Comparison of ENCODE assay signal across 22 mouse cellular contexts in the genomic region with DNA sequence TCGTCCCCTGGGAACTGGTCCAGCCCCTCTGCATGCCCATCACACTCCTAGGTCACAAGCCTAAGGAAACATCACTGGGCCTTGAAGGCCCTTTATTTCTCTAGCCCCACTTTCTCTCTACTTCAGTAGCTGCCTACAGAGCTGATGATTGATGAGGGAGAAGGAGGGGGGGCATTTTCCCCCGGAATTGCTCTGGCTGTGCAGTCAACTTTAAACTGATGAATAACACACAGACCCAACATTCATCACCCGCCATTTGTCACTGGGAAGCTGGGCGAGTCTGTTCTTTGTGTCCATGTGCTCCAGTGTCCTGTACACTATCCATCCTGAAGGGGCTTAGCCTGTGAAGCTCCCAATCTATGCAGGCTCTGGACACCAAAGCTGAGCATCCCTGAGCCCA.
DNase-seq lines count a peak whose midpoint lies in the region; ATAC-seq lines count a peak whose summit lies in the region.
"Had no signal": no experiment of that assay in that cellular context is flagged by ENCODE, and none has a peak within 500 bp of the region (broad histone marks: within the 10 kb centered on the region; RNA-seq: fewer than 3 reads in every experiment).

No protein-coding gene starts in this region.

- H3K4me2 ChIP-seq in hindbrain, embryonic 15.5 days, result no peak overlapping the region
- H3K4me2 ChIP-seq in neural tube, embryonic 14.5 days (ENCODE audit: low read depth, low read length), result no peak overlapping the region
- H3K4me2 ChIP-seq: heart, embryonic 13.5 days; kidney, embryonic 15.5 days had no signal

- H3K4me3 ChIP-seq in hindbrain, embryonic 15.5 days, result no peak overlapping the region
- H3K4me3 ChIP-seq in neural tube, embryonic 14.5 days (ENCODE audit: low read depth, low read length), result no peak overlapping the region
- H3K4me3 ChIP-seq: embryonic facial prominence, embryonic 10.5 days; heart, embryonic 13.5 days; kidney, embryonic 15.5 days; left cerebral cortex, adult 2 months had no signal

- DNase-seq in kidney, postnatal 4 days, result peak; percentile 19 to 46
- DNase-seq in kidney, postnatal 14 days, result no peak
- DNase-seq in embryo, embryonic 11.5 days (ENCODE audit: low read depth, low spot score), result peak; percentile 29
- no peak for DNase-seq in ovary, postnatal 10 days (ENCODE audit: low spot score)
- no peak for DNase-seq in spleen, adult 12 weeks (ENCODE audit: low spot score)
- DNase-seq: adrenal gland, postnatal 14 days; cerebellum, adult 11 months; cerebellum, postnatal 10 days; gastrocnemius, postnatal 10 days; heart, adult 18-20 months; left cerebral cortex, postnatal 4 days; liver; lung, postnatal 10 days; right cerebral cortex, postnatal 4 days; thymus, postnatal 14 days had no signal

- peak; percentile 65 for ATAC-seq in hindbrain, embryonic 15.5 days (ENCODE audit: low FRiP score, low read depth)
- peak; percentile 36; the same call in 1 of the 2 replicates for ATAC-seq in neural tube, embryonic 14.5 days (ENCODE audit: low read depth)

- no peaks in the 10 kb centered on the region for H3K9me3 ChIP-seq in hindbrain, embryonic 15.5 days
- no peaks in the 10 kb centered on the region for H3K9me3 ChIP-seq in neural tube, embryonic 14.5 days (ENCODE audit: control insufficient read depth, low read length)
- H3K9me3 ChIP-seq: embryonic facial prominence, embryonic 10.5 days; heart, embryonic 13.5 days; kidney, embryonic 15.5 days had no signal

- peaks cover 13% of the 10 kb centered on the region for H3K4me1 ChIP-seq in hindbrain, embryonic 15.5 days (replicated peaks)
- H3K4me1 ChIP-seq in neural tube, embryonic 14.5 days (ENCODE audit: control insufficient read depth, insufficient read depth, low read length), result no peaks in the 10 kb centered on the region; the same call in 1 of the 2 replicates
- H3K4me1 ChIP-seq: kidney, embryonic 15.5 days had no signal

- H3K27ac ChIP-seq in hindbrain, embryonic 15.5 days (replicated peaks), result no peak overlapping the region
- peak overlapping the region; percentile 2; the same call in 1 of the 2 replicates for H3K27ac ChIP-seq in neural tube, embryonic 14.5 days (ENCODE audit: low read depth, low read length)
- H3K27ac ChIP-seq: embryonic facial prominence, embryonic 10.5 days; heart, embryonic 13.5 days; kidney, embryonic 15.5 days; left cerebral cortex, adult 2 months; stomach, postnatal 0 days had no signal

- no peaks in the 10 kb centered on the region for H3K36me3 ChIP-seq in hindbrain, embryonic 15.5 days
- H3K36me3 ChIP-seq in neural tube, embryonic 14.5 days (ENCODE audit: control insufficient read depth, insufficient read depth, low read length), result no peaks in the 10 kb centered on the region
- H3K36me3 ChIP-seq: embryonic facial prominence, embryonic 10.5 days; heart, embryonic 13.5 days; kidney, embryonic 15.5 days had no signal

- no peaks in the 10 kb centered on the region for H3K27me3 ChIP-seq in hindbrain, embryonic 15.5 days
- H3K27me3 ChIP-seq in neural tube, embryonic 14.5 days (ENCODE audit: control insufficient read depth, insufficient read depth, low read length), result no peaks in the 10 kb centered on the region
- H3K27me3 ChIP-seq: heart, embryonic 13.5 days; kidney, embryonic 15.5 days had no signal

- WGBS in hindbrain, embryonic 15.5 days, result 13% methylated on average over 4 of the region's 4 CpGs
- WGBS in neural tube, embryonic 14.5 days, result 6% methylated on average over 4 of the region's 4 CpGs

- H3K9ac ChIP-seq in hindbrain, embryonic 15.5 days, result no peak overlapping the region
- H3K9ac ChIP-seq in neural tube, embryonic 14.5 days (replicated peaks; ENCODE audit: low read depth, low read length), result no peak overlapping the region
- H3K9ac ChIP-seq: heart, embryonic 13.5 days; kidney, embryonic 15.5 days had no signal

Comparison
In these comparisons a context has a peak if more than half of its experiments do, and no peak if none do; other contexts are left out.
1. DNase-seq: peak in kidney, postnatal 4 days (2 of 2) and embryo, embryonic 11.5 days (single experiment); none in kidney, postnatal 14 days (single experiment), ovary, postnatal 10 days (single experiment) and spleen, adult 12 weeks (single experiment).